Mouse (Mus musculus): ENCODE measurements at regions not wholly inside any gene's neighbourhood (a gene's known extent, or its start where the extent isn't known, plus 50 kb on each side); places are given as distances from the start of the nearest gene placed in this dataset.

- no peaks in the 10 kb centered on the region for H3K9me3 ChIP-seq (replicated peaks; ENCODE audit: insufficient read depth, low read length)
- no peak overlapping the region for H3K4me3 ChIP-seq (ENCODE audit: control insufficient read depth in 1 of 2, insufficient read depth in 1 of 2, low read depth in 2 of 2, low read length in 2 of 2)
- TF ChIP-seq CHD2 (IDR thresholded peaks at IDR 0.05; ENCODE audit: low read length) (no peak), EP300 (IDR thresholded peaks at IDR 0.05; ENCODE audit: low read depth in 1 of 2, low read length in 2 of 2) (no peak), KAT2A (conservative IDR thresholded peaks at IDR 0.05; ENCODE audit: low read depth, low read length) (no peak), MEF2A (IDR thresholded peaks at IDR 0.05; ENCODE audit: extremely low read depth, insufficient replicate concordance, low read depth, low read length, poor library complexity, severe bottlenecking) (no peak), ZC3H11A (IDR thresholded peaks at IDR 0.05; ENCODE audit: low read depth, low read length) (no peak), MYB (IDR thresholded peaks at IDR 0.05; ENCODE audit: low read depth, low read length) (no peak), USF1 (IDR thresholded peaks at IDR 0.05; ENCODE audit: low read depth, low read length) (no peak), GABPA (IDR thresholded peaks at IDR 0.05; ENCODE audit: low read depth, low read length) (no peak), SMC3 (IDR thresholded peaks at IDR 0.05; ENCODE audit: low read depth, low read length) (no peak), MYC (IDR thresholded peaks at IDR 0.05; ENCODE audit: low read depth, low read length) (no peak), JUND (IDR thresholded peaks at IDR 0.05; ENCODE audit: low read depth, low read length) (no peak), MAFK (IDR thresholded peaks at IDR 0.05; ENCODE audit: borderline replicate concordance, low read depth, low read length) (no peak), MAX (IDR thresholded peaks at IDR 0.05; ENCODE audit: low read length) (no peak), GATA1 (IDR thresholded peaks at IDR 0.05; ENCODE audit: low read depth, low read length) (no peak)
- H3K9ac ChIP-seq (ENCODE audit: control insufficient read depth, low read depth, low read length, poor library complexity, severe bottlenecking) = no peak overlapping the region
- no peak overlapping the region for H3K27ac ChIP-seq (ENCODE audit: control insufficient read depth, low read depth, low read length)
- H3K27me3 ChIP-seq (ENCODE audit: control insufficient read depth in 1 of 2, insufficient read depth in 2 of 2, low read length in 2 of 2) = no peaks in the 10 kb centered on the region
- no peak for DNase-seq (ENCODE audit: low read depth, low spot score)
- H3K79me2 ChIP-seq (ENCODE audit: control insufficient read depth, insufficient read depth, low read length, poor library complexity) = no peaks in the 10 kb centered on the region
- H3K36me3 ChIP-seq (ENCODE audit: control insufficient read depth in 1 of 2, insufficient read depth in 2 of 2, low read length in 2 of 2) = no peaks in the 10 kb centered on the region
- no peaks in the 10 kb centered on the region for H3K4me1 ChIP-seq (ENCODE audit: control insufficient read depth in 1 of 2, insufficient read depth in 2 of 2, low read length in 2 of 2)
These were observed 357.2 kb downstream of the Plekhb2 start for GRCm38 (mm10) chr1:35206834-35207529.

- Histone ChIP-seq H3K79me2 (ENCODE audit: control insufficient read depth, insufficient read depth, low read length, poor library complexity) (no peaks in the 10 kb centered on the region), H3K4me1 (ENCODE audit: control insufficient read depth in 1 of 2, insufficient read depth in 2 of 2, low read length in 2 of 2) (no peaks in the 10 kb centered on the region), H3K36me3 (ENCODE audit: control insufficient read depth in 1 of 2, insufficient read depth in 2 of 2, low read length in 2 of 2) (no peaks in the 10 kb centered on the region), H3K27me3 (ENCODE audit: control insufficient read depth in 1 of 2, insufficient read depth in 2 of 2, low read length in 2 of 2) (no peaks in the 10 kb centered on the region), H3K9ac (ENCODE audit: control insufficient read depth, low read depth, low read length, poor library complexity, severe bottlenecking) (no peak overlapping the region), H3K27ac (ENCODE audit: control insufficient read depth, low read depth, low read length) (no peak overlapping the region), H3K9me3 (replicated peaks; ENCODE audit: insufficient read depth, low read length) (no peaks in the 10 kb centered on the region), H3K4me3 (ENCODE audit: control insufficient read depth in 1 of 2, insufficient read depth in 1 of 2, low read depth in 2 of 2, low read length in 2 of 2) (no peak overlapping the region)
- no peak for DNase-seq (ENCODE audit: low read depth, low spot score)
- no peak for TF ChIP-seq UBTF (IDR thresholded peaks at IDR 0.05; ENCODE audit: borderline replicate concordance, insufficient read depth, low read depth, low read length)
- no peak for TF ChIP-seq MXI1 (IDR thresholded peaks at IDR 0.05; ENCODE audit: low read depth, low read length)
- TF ChIP-seq ZNF384 (IDR thresholded peaks at IDR 0.05; ENCODE audit: low read depth, low read length) = no peak
- TF ChIP-seq GABPA (IDR thresholded peaks at IDR 0.05; ENCODE audit: low read depth, low read length) = no peak
- no peak for TF ChIP-seq POLR2AphosphoS5 (IDR thresholded peaks at IDR 0.05; ENCODE audit: borderline replicate concordance, low read depth, low read length)
- no peak for TF ChIP-seq EP300 (IDR thresholded peaks at IDR 0.05; ENCODE audit: low read depth in 1 of 2, low read length in 2 of 2)
These were observed 362.5 kb downstream of the Plekhb2 start for GRCm38 (mm10) chr1:35212111-35212891.
